Mouse (Mus musculus) layer of hippocampus, adult 8-10 months (tissue): Measurements from ENCODE around the gene Zc4h2. TPM values are rescaled to one million over a fixed set of nuclear protein-coding genes. Genes with fewer than 3 reads are reported as not detected.

Experiments
- DNase-seq, 2 experiments: peaks; one replicate each; pipeline ENCODE4 v3.0.0; 2022; ENCODE audit warnings: low spot score in 2 of 2
- total RNA-seq, 4 experiments: library from RNA; stranded (reverse); gene quantifications; 2 replicates each; pipeline ENCODE4 v1.2.4; 2022

The Zc4h2 gene
- total RNA-seq: 10 to 100 TPM; 17.1 to 21.0 (median 18.0) TPM

DNA sequence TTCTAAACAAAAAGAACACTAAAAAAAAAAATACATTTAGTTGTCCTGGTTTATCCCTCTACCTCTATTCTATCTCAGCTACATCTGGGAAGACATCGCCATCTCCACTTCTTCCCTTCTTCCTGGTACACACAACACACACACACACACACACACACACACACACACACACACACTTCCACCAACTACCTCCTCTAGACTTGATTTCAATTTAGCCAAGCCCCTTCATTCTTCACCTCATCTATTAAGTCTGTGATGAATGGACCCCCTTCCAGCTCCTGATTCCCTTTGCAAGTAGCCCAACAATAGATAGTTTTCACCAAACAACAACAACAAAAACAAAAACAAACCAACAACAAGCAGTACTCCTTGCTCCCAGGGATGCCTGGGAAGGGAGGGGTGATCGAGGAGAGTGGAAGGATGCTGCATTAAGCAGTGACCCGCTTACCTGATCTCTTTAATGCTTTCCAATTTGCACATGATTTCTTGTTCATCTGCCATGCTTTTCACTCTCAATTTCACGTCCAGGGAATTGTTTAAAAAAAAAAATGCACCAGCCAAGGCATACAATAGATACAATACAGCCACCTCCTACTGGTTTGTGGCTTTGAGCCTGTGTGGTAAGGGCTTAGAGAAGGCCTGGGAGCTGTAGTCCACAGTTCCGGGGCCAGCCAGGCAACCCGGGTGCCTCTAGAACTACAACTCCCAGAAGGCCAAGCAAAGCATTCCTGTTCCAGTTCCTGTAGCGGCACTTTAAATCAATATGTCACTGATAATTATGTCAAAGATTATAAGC, at the start of gene Zc4h2:
Gene Zc4h2, minus strand, starts transcription at position 706 of the 796 bp plus-strand sequence.
- peak; percentile 66 to 80 for DNase-seq

DNA sequence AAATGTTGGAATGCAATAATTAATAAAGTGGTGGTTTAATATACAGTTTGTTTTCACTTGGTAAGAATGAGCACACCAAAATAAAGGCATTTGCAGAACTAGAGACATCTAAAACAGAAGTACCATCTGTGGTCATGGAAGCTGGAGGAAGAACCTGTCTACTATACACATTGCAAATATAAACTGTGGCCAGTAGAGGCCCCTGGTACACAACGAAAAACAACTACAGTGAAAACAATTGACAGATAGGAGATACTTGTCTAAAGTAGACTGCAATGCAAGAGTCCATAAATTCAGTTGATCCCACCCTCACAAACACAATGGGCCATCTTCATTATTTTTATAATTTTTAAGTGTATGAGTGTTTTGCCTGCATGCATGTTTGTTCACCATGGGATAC, 28.8 kb upstream of the Zc4h2 start:
- peak in 1 of 2 experiments; percentile 7 for DNase-seq

DNA sequence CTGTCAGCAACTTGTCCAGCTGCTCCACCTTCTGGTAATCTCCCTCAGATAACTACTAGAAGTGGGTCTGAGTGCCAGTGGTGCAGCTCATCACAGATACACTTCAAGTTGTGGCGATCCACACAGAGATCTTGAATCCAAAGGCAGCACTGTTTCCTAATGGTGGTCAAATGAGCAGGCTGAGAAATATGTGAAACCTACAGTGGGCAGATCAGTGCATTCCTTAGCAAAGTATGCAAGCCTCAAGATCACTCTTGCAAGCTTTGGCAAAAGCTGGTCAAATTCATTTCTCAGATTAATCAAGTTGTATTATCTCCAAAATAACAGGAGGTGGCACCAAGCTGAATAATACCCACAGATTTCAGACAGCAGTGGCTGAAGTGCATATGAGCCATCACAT, 23.9 kb upstream of the Zc4h2 start:
- no peak for DNase-seq

DNA sequence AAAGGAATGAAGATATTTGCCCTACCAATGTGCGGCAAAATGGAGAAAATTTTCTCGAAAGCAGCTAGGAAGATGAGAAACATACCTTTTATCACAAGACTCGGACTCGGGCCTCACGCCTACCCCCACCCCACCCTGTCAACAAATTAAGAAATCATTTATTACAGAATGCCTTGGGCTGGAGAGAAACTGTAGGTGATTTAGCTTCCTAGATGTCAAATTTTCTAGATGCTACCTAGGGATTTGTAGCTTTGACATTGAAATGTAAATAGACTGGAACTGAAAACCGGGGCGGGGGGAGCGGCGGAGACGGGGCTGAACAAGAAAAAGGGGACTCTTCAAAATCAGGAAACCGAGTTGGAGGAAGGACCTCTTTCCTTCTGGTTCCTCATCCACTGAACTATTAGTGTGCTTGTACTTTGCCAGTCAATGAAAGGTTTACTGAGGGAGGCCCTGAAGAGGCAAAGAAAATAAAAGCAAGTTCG, 333 bp upstream of the Zc4h2 start:
- DNase-seq: no peak

DNA sequence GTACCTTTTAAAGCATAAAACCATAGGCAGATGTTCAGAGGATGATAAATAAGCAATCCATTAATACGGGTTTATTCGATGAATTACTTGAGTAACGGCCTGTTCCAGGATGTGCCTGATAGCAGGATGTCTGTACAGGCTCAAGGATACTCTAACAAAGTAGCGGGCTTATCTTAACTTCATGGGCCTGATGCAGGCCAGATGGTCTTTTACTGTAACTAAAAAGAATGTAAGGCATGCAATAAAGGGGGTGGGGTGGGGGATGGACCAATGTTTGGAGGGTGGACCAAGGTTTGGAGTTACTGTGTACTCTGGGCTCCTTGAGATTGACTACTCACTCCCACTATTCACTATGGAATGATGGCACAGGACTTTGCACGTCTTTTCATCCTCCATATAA, 57.7 kb downstream of the Zc4h2 start:
- no peak for DNase-seq

Other genes with a start within 250 kb of the Zc4h2 start
- gene Amer1, start 213.6 kb downstream of the Zc4h2 start, total RNA-seq: 1 to 10 TPM; 5.6 to 6.1 (median 5.9) TPM
- not detected for gene Asb12, start 100.5 kb downstream of the Zc4h2 start, total RNA-seq
- gene Pfn5, start 100.4 kb downstream of the Zc4h2 start, total RNA-seq: not detected
- 10 to 100 TPM; 35.6 to 42.8 (median 39.5) TPM for gene Zc3h12b, start 53.2 kb upstream of the Zc4h2 start, total RNA-seq